ENCODE assay signal across 7 mouse cellular contexts in genomic region chr1:85735463-85736123, GRCm38 (mm10). TPM values are rescaled to one million over a fixed set of nuclear protein-coding genes. Genes with fewer than 3 reads are reported as not detected.
DNase-seq lines count a peak whose midpoint lies in the region; ATAC-seq and TF ChIP-seq lines count a peak whose summit lies in the region.

No protein-coding gene starts in this region.

- TF ChIP-seq POLR2A in bone marrow macrophage, adult 2 months (IDR thresholded peaks at IDR 0.05; ENCODE audit: borderline replicate concordance, low read depth, low read length) = no peak

- peaks cover 6% of the 10 kb centered on the region; the same call in 1 of the 2 replicates for H3K9me3 ChIP-seq in heart, embryonic 13.5 days
- H3K9me3 ChIP-seq in midbrain, embryonic 12.5 days = peaks cover 5% of the 10 kb centered on the region; the same call in 1 of the 2 replicates

- H3K9ac ChIP-seq in heart, embryonic 13.5 days = peak overlapping the region; percentile 79
- H3K9ac ChIP-seq in midbrain, embryonic 12.5 days (replicated peaks) = no peak overlapping the region

- no peak for TF ChIP-seq CTCF in bone marrow macrophage, adult 2 months (IDR thresholded peaks at IDR 0.05; ENCODE audit: low read depth, low read length)

- H3K4me3 ChIP-seq in bone marrow macrophage, adult 2 months (ENCODE audit: insufficient read depth, low read length) = peak overlapping the region; percentile 70
- H3K4me3 ChIP-seq in heart, embryonic 13.5 days = peak overlapping the region; percentile 47
- no peak overlapping the region for H3K4me3 ChIP-seq in midbrain, embryonic 12.5 days

- intact Hi-C loops in left cerebral cortex, postnatal 4 days (cut with DNase I) = no loop called here

- H3K36me3 ChIP-seq in heart, embryonic 13.5 days = no peaks in the 10 kb centered on the region
- no peaks in the 10 kb centered on the region for H3K36me3 ChIP-seq in midbrain, embryonic 12.5 days

- H3K27me3 ChIP-seq in heart, embryonic 13.5 days (replicated peaks) = no peaks in the 10 kb centered on the region
- no peaks in the 10 kb centered on the region for H3K27me3 ChIP-seq in midbrain, embryonic 12.5 days

- 61% methylated on average over 13 of the region's 13 CpGs for WGBS in heart, embryonic 13.5 days
- WGBS in midbrain, embryonic 12.5 days = 75% methylated on average over 13 of the region's 13 CpGs

- peak; percentile 43 for DNase-seq in ES-CJ7 (ENCODE audit: low read depth, low spot score)
- peak; percentile 19 to 60 for DNase-seq in kidney, postnatal 25 days
- DNase-seq in left cerebral cortex, postnatal 4 days = no peak
- DNase-seq in cerebellum, adult 9-10 months = no peak

- H3K27ac ChIP-seq in bone marrow macrophage, adult 2 months (ENCODE audit: insufficient read depth, low read depth, low read length) = peak overlapping the region; percentile 86
- no peak overlapping the region for H3K27ac ChIP-seq in heart, embryonic 13.5 days (replicated peaks)
- no peak overlapping the region for H3K27ac ChIP-seq in midbrain, embryonic 12.5 days (replicated peaks)

- H3K4me2 ChIP-seq in heart, embryonic 13.5 days = peak overlapping the region; percentile 70
- H3K4me2 ChIP-seq in midbrain, embryonic 12.5 days (replicated peaks) = peak overlapping the region; percentile 42

- no peak for ATAC-seq in heart, embryonic 13.5 days (ENCODE audit: extremely low read depth, insufficient number of reproducible peaks, low FRiP score, low TSS enrichment)
- no peak for ATAC-seq in midbrain, embryonic 12.5 days (ENCODE audit: low FRiP score, low read depth)

- peaks cover 18% of the 10 kb centered on the region for H3K4me1 ChIP-seq in bone marrow macrophage, adult 2 months (ENCODE audit: control insufficient read depth, insufficient read depth, low read length)
- peaks cover 15% of the 10 kb centered on the region for H3K4me1 ChIP-seq in heart, embryonic 13.5 days
- peaks cover 2% of the 10 kb centered on the region; the same call in 1 of the 2 replicates for H3K4me1 ChIP-seq in midbrain, embryonic 12.5 days

RNA-seq across cellular contexts. Expression of gene A630001G21Rik, which starts 42.9 kb away (rescaled TPM):
- 110 and 111 TPM in 2 replicates for polyA plus RNA-seq in bone marrow macrophage, adult 2 months (2012; ENCODE audit: insufficient read depth, insufficient read length, missing spikeins)
- 1.3 and 1.6 TPM in 2 replicates for polyA plus RNA-seq in heart, embryonic 13.5 days (2015; fragmentation: Nextera tagmentation; extraction: Ambion mirVana)
- polyA plus RNA-seq in midbrain, embryonic 12.5 days (2016; fragmentation: Nextera tagmentation; extraction: Ambion mirVana) = 0.72 and 1.1 TPM in 2 replicates
- under 1 TPM; 0.24 to 0.84 TPM for total RNA-seq in left cerebral cortex, postnatal 4 days (2021)

RNA-seq across cellular contexts. Expression of gene Cab39, which starts 57.6 kb away (rescaled TPM):
- 110 and 119 TPM in 2 replicates for polyA plus RNA-seq in bone marrow macrophage, adult 2 months (2012; ENCODE audit: insufficient read depth, insufficient read length, missing spikeins)
- polyA plus RNA-seq in heart, embryonic 13.5 days (2015; fragmentation: Nextera tagmentation; extraction: Ambion mirVana) = 20.6 and 20.8 TPM in 2 replicates
- 69.2 and 79.9 TPM in 2 replicates for polyA plus RNA-seq in midbrain, embryonic 12.5 days (2016; fragmentation: Nextera tagmentation; extraction: Ambion mirVana)
- 100 to 1,000 TPM; 134 to 144 TPM for total RNA-seq in left cerebral cortex, postnatal 4 days (2021)

Comparison
In these comparisons a context has a peak if more than half of its experiments do, and no peak if none do; other contexts are left out.
1. DNase-seq: peak in ES-CJ7 (single experiment) and kidney, postnatal 25 days (2 of 2); none in left cerebral cortex, postnatal 4 days (single experiment) and cerebellum, adult 9-10 months (single experiment).
2. RNA of gene A630001G21Rik, which starts 42.9 kb away (polyA plus RNA-seq): 110 to 111 TPM in bone marrow macrophage, adult 2 months; 1.3 to 1.6 TPM in heart, embryonic 13.5 days and 0.72 to 1.1 TPM in midbrain, embryonic 12.5 days; every median in the first group is over 10 times any median in the second.